Mouse (Mus musculus) midbrain, embryonic 16.5 days (tissue): Measurements from ENCODE around the gene Sgk1. TPM values are rescaled to one million over a fixed set of nuclear protein-coding genes. Genes with fewer than 3 reads are reported as not detected.

Experiments
- ATAC-seq: fragments of 200-750 bp; cut with Nextera tagmentation; 2 replicates; pipeline ENCODE4 v1.8.0; 2017; ENCODE audit warnings: moderate TSS enrichment
- H3K27ac ChIP-seq: fragments of 300-500 bp; sonication (generic); 2 replicates; pipeline ENCODE4 v1.5.1; 2014; ENCODE audit warnings: mild to moderate bottlenecking, low read length, mixed read lengths
- H3K27me3 ChIP-seq: fragments of 300-500 bp; sonication (generic); 2 replicates; pipeline ENCODE4 v1.6.1; 2014; ENCODE audit warnings: low read depth, low read length, mixed read lengths; ENCODE audit not compliant: control insufficient read depth, insufficient read depth
- H3K36me3 ChIP-seq: fragments of 300-500 bp; sonication (generic); 2 replicates; pipeline ENCODE4 v1.6.1; 2014; ENCODE audit warnings: mild to moderate bottlenecking, low read length, moderate library complexity, mixed read lengths; ENCODE audit not compliant: control insufficient read depth, insufficient read depth
- H3K4me1 ChIP-seq: fragments of 300-500 bp; sonication (generic); 2 replicates; pipeline ENCODE4 v1.6.1; 2014; ENCODE audit warnings: mild to moderate bottlenecking, low read length, mixed read lengths; ENCODE audit not compliant: control insufficient read depth, insufficient read depth
- H3K4me2 ChIP-seq: fragments of 300-500 bp; sonication (generic); 2 replicates; pipeline ENCODE4 v1.6.1; 2014; ENCODE audit warnings: mild to moderate bottlenecking, low read length, mixed read lengths
- H3K4me3 ChIP-seq: fragments of 300-500 bp; sonication (generic); 2 replicates; pipeline ENCODE4 v1.5.1; 2014; ENCODE audit warnings: low read depth, mild to moderate bottlenecking, low read length, moderate library complexity, mixed read lengths
- H3K9ac ChIP-seq: fragments of 300-500 bp; sonication (generic); 2 replicates; pipeline ENCODE4 v1.6.1; 2014; ENCODE audit warnings: low read depth, low read length, mixed read lengths
- H3K9me3 ChIP-seq: fragments of 300-500 bp; sonication (generic); replicated peaks from 2 replicates; pipeline ENCODE4 v1.6.1; 2014; ENCODE audit warnings: mild to moderate bottlenecking, low read length, mixed read lengths; ENCODE audit not compliant: control insufficient read depth, poor library complexity, severe bottlenecking
- WGBS: fragments of 180-500 bp; shearing (Covaris S2); extraction: QIAGEN DNeasy Blood & Tissue Kit; methylation state at CpG from one replicate; pipeline ENCODE4 v1.1.7; 2014; 5-methylcytosine and 5-hydroxymethylcytosine counted together
- polyA plus RNA-seq: library from polyadenylated mRNA; unstranded; fragments of >200 nt; fragmentation: Nextera tagmentation; extraction: Ambion mirVana; gene quantifications from 2 replicates; pipeline ENCODE4 v1.2.1, GENCODE M21; 2015

Sgk1 gene
- polyA plus RNA-seq, 1 experiment from 2014 or later: 47.9 TPM

DNA sequence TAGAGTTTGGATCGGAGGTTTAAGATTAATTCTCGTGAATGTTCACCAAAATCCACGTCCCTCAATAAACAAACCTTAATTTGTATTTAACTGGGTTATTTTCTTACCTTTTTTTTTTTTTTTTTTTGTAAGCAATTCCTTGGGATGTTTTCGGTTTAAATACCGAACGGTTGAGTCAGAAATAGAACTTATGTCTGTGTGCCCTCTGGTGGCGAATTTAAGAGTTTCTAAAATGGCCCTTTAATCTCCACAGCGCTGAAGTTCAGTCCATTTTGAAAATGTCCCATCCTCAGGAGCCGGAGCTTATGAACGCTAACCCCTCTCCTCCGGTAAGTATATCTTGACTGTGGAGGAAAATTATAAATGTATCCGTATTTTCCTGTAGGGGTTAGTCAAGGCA is 113.2 kb downstream of the Sgk1 start:
- H3K36me3 ChIP-seq: peaks cover 7% of the 10 kb centered on the region
- no peaks in the 10 kb centered on the region for H3K9me3 ChIP-seq
- ATAC-seq: no peak
- H3K27ac ChIP-seq: no peak overlapping the region
- peak overlapping the region; percentile 70 for H3K4me3 ChIP-seq
- no peak overlapping the region for H3K9ac ChIP-seq
- peak overlapping the region; percentile 99 for H3K4me2 ChIP-seq
- H3K27me3 ChIP-seq: no peaks in the 10 kb centered on the region
- 9% methylated on average over 12 of the region's 12 CpGs for WGBS
- peaks cover 7% of the 10 kb centered on the region for H3K4me1 ChIP-seq

GRCm38 (mm10) chr10:21995661-21996308 is 113.8 kb downstream of the Sgk1 start:
- Histone ChIP-seq H3K27me3 (no peaks in the 10 kb centered on the region), H3K9me3 (no peaks in the 10 kb centered on the region), H3K9ac (no peak overlapping the region), H3K4me1 (peaks cover 7% of the 10 kb centered on the region), H3K36me3 (peaks cover 7% of the 10 kb centered on the region), H3K4me2 (peak overlapping the region; percentile 99), H3K27ac (no peak overlapping the region), H3K4me3 (peak overlapping the region; percentile 70; the same call in 1 of the 2 replicates)
- WGBS: 63% methylated on average over 11 of the region's 11 CpGs
- no peak for ATAC-seq

DNA sequence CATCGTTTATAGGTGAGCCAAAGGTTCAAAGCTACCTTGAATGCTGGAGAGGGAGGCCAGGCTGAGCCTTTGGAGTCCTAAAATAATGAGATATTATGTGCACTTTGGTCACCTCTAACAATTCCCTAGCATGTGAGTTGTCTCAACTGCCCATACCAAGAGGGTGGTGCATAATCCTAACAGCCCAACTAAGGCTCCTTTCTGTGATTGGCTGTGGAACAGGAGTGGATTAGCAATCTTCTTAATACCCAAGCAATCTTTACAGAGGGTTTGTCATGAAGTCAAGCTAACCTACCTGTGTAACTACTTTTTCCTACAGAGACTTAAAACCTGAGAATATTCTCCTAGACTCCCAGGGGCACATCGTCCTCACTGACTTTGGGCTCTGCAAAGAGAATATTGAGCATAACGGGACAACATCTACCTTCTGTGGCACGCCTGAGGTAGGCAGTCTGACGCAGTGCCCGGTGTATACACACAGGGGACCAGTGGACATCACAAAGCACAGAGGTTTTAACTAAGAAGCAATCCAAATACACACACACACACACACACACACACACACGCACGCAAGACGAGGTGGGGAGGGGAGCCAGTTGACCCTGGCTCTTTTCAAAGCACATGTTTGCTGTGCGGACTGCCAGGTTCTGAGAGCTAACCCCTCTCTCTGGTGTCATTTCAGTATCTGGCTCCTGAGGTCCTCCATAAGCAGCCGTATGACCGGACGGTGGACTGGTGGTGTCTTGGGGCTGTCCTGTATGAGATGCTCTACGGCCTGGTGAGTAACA is 114.9 kb downstream of the Sgk1 start:
- H3K36me3 ChIP-seq: peaks cover 7% of the 10 kb centered on the region
- no peaks in the 10 kb centered on the region for H3K27me3 ChIP-seq
- H3K4me3 ChIP-seq: no peak overlapping the region
- 92% methylated on average over 14 of the region's 14 CpGs for WGBS
- H3K4me2 ChIP-seq: peak overlapping the region; percentile 99; the same call in 1 of the 2 replicates
- no peak for ATAC-seq
- no peaks in the 10 kb centered on the region for H3K9me3 ChIP-seq
- H3K27ac ChIP-seq: no peak overlapping the region
- H3K4me1 ChIP-seq: peaks cover 7% of the 10 kb centered on the region
- H3K9ac ChIP-seq: no peak overlapping the region

DNA sequence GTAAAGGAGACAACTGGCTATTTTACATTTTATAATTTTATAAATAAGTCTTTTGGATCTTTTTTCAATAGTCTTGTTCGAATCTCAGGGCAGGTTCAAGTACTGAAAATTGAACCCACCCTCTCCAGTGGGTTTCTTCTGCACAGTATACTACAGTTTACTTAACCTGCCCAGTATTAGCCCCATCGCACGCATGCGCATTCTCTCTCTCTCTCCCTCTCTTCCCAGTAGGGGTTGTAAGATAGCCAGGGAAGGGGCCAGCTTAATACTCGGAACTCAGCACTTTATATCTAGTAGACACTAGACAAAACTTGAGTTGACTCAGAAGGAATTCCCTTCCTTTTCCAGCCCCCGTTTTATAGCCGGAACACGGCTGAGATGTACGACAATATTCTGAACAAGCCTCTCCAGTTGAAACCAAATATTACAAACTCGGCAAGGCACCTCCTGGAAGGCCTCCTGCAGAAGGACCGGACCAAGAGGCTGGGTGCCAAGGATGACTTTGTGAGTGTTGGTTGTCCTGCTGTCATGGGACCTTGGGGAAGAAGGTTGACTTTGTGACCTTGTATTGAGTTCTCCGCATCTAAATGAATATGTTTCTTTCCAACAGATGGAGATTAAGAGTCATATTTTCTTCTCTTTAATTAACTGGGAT is 115.7 kb downstream of the Sgk1 start:
- H3K9me3 ChIP-seq: no peaks in the 10 kb centered on the region
- ATAC-seq: no peak

GRCm38 (mm10) chr10:21998503-21999180 is 116.7 kb downstream of the Sgk1 start:
- H3K27ac ChIP-seq: no peak overlapping the region
- no peaks in the 10 kb centered on the region for H3K9me3 ChIP-seq
- no peak for ATAC-seq
- peaks cover 7% of the 10 kb centered on the region for H3K36me3 ChIP-seq
- WGBS: 76% methylated on average over 28 of the region's 28 CpGs
- peak overlapping the region; percentile 36 for H3K4me2 ChIP-seq
- H3K27me3 ChIP-seq: no peaks in the 10 kb centered on the region
- H3K9ac ChIP-seq: peak overlapping the region; percentile 20; the same call in 1 of the 2 replicates
- H3K4me1 ChIP-seq: peaks cover 2% of the 10 kb centered on the region; the same call in 1 of the 2 replicates
- peak overlapping the region; percentile 6 for H3K4me3 ChIP-seq

More for the DNA sequence above, 115.7 kb downstream of the Sgk1 start:
- peaks cover 7% of the 10 kb centered on the region for H3K36me3 ChIP-seq
- H3K4me2 ChIP-seq: 0 out of 2 replicates have a peak overlapping the region, but pooled peaks have one; percentile 7
- no peak overlapping the region for H3K9ac ChIP-seq
- H3K4me3 ChIP-seq: no peak overlapping the region
- peaks cover 7% of the 10 kb centered on the region for H3K4me1 ChIP-seq
- WGBS: 92% methylated on average over 12 of the region's 12 CpGs
- H3K27ac ChIP-seq: no peak overlapping the region
- H3K27me3 ChIP-seq: no peaks in the 10 kb centered on the region

GRCm38 (mm10) chr10:22000491-22001306 is 118.7 kb downstream of the Sgk1 start:
- Histone ChIP-seq H3K9me3 (no peaks in the 10 kb centered on the region), H3K4me2 (no peak overlapping the region), H3K4me3 (no peak overlapping the region), H3K27ac (no peak overlapping the region), H3K9ac (no peak overlapping the region), H3K4me1 (no peaks in the 10 kb centered on the region), H3K27me3 (no peaks in the 10 kb centered on the region), H3K36me3 (peaks cover 7% of the 10 kb centered on the region)
- no peak for ATAC-seq
- 54% methylated on average over 10 of the region's 10 CpGs for WGBS

DNA sequence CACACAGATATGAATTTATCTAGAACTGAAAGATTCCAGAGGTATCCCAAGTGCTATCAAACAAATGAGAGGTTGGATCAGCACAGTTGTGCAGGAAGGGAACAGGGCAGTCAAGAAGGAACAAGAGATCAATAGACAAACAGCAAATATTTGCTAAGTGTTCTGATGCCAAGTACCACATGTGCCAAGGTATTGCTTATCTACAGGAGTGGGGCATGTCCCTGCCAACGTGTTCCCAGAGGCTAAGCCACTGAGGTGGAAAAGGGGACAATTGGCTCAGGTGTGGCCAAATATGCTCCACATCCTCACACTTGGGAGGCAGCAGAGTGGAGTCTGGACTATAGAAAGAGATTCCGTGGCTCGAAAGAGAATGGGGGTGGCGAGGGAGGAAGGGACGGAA is 119.6 kb downstream of the Sgk1 start:
- H3K9ac ChIP-seq: no peak overlapping the region
- no peak for ATAC-seq
- no peaks in the 10 kb centered on the region for H3K27me3 ChIP-seq
- no peaks in the 10 kb centered on the region for H3K9me3 ChIP-seq
- H3K4me2 ChIP-seq: no peak overlapping the region
- WGBS: 71% methylated on average over 2 of the region's 5 CpGs
- no peaks in the 10 kb centered on the region for H3K4me1 ChIP-seq
- H3K4me3 ChIP-seq: no peak overlapping the region
- peaks cover 7% of the 10 kb centered on the region for H3K36me3 ChIP-seq
- no peak overlapping the region for H3K27ac ChIP-seq

- H3K27me3 ChIP-seq: no peaks in the 10 kb centered on the region
- H3K9me3 ChIP-seq: no peaks in the 10 kb centered on the region
- no peak overlapping the region for H3K4me3 ChIP-seq
- H3K4me2 ChIP-seq: no peak overlapping the region
- no peaks in the 10 kb centered on the region for H3K4me1 ChIP-seq
- no peak for ATAC-seq
- no peak overlapping the region for H3K9ac ChIP-seq
- WGBS: 84% methylated on average over 5 of the region's 5 CpGs
- H3K36me3 ChIP-seq: no peaks in the 10 kb centered on the region
- no peak overlapping the region for H3K27ac ChIP-seq
These were observed 122.8 kb downstream of the Sgk1 start for GRCm38 (mm10) chr10:22004763-22005162.
